Mouse (Mus musculus) cerebellum, adult 2 months (tissue): ENCODE measurements at regions not wholly inside any gene's neighbourhood (a gene's known extent, or its start where the extent isn't known, plus 50 kb on each side); places are given as distances from the start of the nearest gene placed in this dataset.

Experiments used
- DNase-seq, 2 experiments: peaks; one replicate each; pipeline ENCODE4 v3.0.0; 2021
- H3K27ac ChIP-seq: fragments of 200-500 bp; 2 replicates; pipeline ENCODE4 v1.5.1; 2012; ENCODE audit warnings: low read length, control low read depth, inconsistent platforms; ENCODE audit not compliant: insufficient read depth
- H3K27me3 ChIP-seq: fragments of 200-500 bp; 2 replicates; pipeline ENCODE4 v1.6.1; 2012; ENCODE audit warnings: inconsistent platforms, mild to moderate bottlenecking, low read length, moderate library complexity; ENCODE audit not compliant: control insufficient read depth, insufficient read depth
- H3K4me1 ChIP-seq: fragments of 200-500 bp; 2 replicates; pipeline ENCODE4 v1.6.1; 2011; ENCODE audit warnings: low read length; ENCODE audit not compliant: control insufficient read depth, insufficient read depth
- H3K4me3 ChIP-seq: fragments of 200-500 bp; replicated peaks from 2 replicates; pipeline ENCODE3; 2011; ENCODE audit warnings: mild to moderate bottlenecking, low read depth, low read length, control low read depth; ENCODE audit not compliant: insufficient read depth
- CTCF ChIP-seq: fragments of 200-500 bp; IDR thresholded peaks from 2 replicates; pipeline ENCODE4 v1.5.1; 2011; ENCODE audit warnings: low read depth, mild to moderate bottlenecking, control low read depth, low read length, moderate library complexity, borderline replicate concordance; ENCODE audit not compliant: insufficient read depth
- POLR2A ChIP-seq: fragments of 200-500 bp; IDR thresholded peaks from 2 replicates; pipeline ENCODE4 v1.6.1; 2011; ENCODE audit warnings: low read length, control low read depth, borderline replicate concordance; ENCODE audit not compliant: insufficient read depth
- WGBS: fragments of 180-500 bp; shearing (Covaris S2); methylation state at CpG from one replicate; pipeline ENCODE4 v1.1.7; 2018; 5-methylcytosine and 5-hydroxymethylcytosine counted together

- H3K4me1 ChIP-seq, result no peaks in the 10 kb centered on the region
- no peak overlapping the region for H3K4me3 ChIP-seq
- H3K27me3 ChIP-seq, result no peaks in the 10 kb centered on the region
- H3K27ac ChIP-seq, result no peak overlapping the region
- DNase-seq, result no peak
- WGBS, result 55% methylated on average over 4 of the region's 4 CpGs
- TF ChIP-seq POLR2A, result no peak
- TF ChIP-seq CTCF, result no peak
Observed at GRCm38 (mm10) chr10:19149196-19149869, 133.9 kb upstream of the Tnfaip3 start.

GRCm38 (mm10) chr10:19141481-19141880 lies 126.0 kb upstream of the Tnfaip3 start:
- no peak for TF ChIP-seq POLR2A
- no peak for TF ChIP-seq CTCF
- H3K4me3 ChIP-seq, result no peak overlapping the region
- no peak for DNase-seq
- H3K27ac ChIP-seq, result no peak overlapping the region
- H3K4me1 ChIP-seq, result no peaks in the 10 kb centered on the region
- H3K27me3 ChIP-seq, result no peaks in the 10 kb centered on the region
- 86% methylated on average over 3 of the region's 3 CpGs for WGBS

DNA sequence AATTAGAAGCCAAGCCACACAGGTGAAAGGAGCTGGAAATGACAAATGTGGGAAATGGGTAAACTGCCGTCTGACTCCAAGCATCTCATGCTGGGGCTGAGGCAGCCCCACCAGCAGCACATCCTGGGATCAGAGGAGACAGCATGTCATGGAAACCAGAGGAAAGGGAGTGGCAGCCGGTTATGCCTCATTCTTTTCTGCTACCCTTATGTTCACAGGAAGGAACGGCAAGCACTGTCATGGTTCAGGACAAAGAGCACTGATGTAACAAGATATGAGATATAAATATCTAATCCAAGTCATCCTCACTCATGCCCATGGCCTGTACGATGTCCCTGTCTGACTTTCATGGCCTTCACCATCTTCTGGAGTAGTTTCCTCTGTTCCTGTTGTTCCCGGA lies 125.2 kb upstream of the Tnfaip3 start:
- Histone ChIP-seq H3K27me3 (no peaks in the 10 kb centered on the region), H3K27ac (no peak overlapping the region), H3K4me1 (no peaks in the 10 kb centered on the region), H3K4me3 (no peak overlapping the region)
- TF ChIP-seq POLR2A (no peak), CTCF (no peak)
- DNase-seq, result no peak
- 78% methylated on average over 5 of the region's 5 CpGs for whole genome bisulfite sequencing

DNA sequence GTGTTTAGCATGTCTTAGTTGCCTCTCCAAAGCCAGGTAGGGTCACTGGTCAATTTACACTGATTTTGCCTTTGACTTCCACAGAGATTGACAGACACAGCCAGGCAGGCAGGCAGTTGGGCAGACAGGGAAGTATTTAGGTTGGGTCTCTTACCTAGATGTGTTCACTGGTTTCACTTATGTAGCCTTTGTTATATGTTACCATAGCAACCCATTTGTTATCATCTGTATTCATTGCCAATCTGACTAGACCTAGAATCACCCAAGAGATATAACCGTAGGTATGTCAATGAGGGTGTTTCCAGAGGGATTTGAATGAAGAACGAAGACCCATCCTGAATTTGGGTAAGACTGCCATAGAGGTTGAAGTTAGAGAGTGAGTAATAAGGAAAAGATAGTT lies 123.8 kb upstream of the Tnfaip3 start:
- no peak overlapping the region for H3K4me3 ChIP-seq
- H3K4me1 ChIP-seq, result no peaks in the 10 kb centered on the region
- no peak for TF ChIP-seq POLR2A
- TF ChIP-seq CTCF, result no peak
- no peaks in the 10 kb centered on the region for H3K27me3 ChIP-seq
- 68% methylated on average over 2 of the region's 2 CpGs for WGBS
- DNase-seq, result no peak
- no peak overlapping the region for H3K27ac ChIP-seq

DNA sequence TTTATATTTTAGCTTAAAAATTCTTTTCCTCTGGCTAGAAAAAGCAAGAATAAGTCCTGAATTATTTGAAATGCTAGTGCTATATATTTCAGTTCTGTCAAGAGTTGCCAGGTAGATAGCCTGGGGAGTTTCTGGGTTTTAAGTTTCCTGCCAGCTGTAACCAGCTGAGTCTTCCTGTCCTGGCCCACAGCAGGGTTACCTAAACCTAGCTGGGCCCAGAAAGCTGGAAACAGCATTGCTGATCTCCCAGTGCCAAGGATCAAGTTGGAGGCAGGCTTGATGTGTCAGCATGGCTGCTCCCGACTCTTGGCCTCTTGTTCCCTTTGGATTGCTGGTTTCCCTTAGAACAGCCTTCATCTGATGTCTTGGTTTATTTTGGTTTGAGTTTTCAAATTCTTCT lies 122.8 kb upstream of the Tnfaip3 start:
- TF ChIP-seq POLR2A, result no peak
- TF ChIP-seq CTCF, result no peak
- WGBS, result 69% methylated on average over 1 of the region's 1 CpGs
- Histone ChIP-seq H3K27me3 (no peaks in the 10 kb centered on the region), H3K27ac (no peak overlapping the region), H3K4me3 (no peak overlapping the region), H3K4me1 (no peaks in the 10 kb centered on the region)
- no peak for DNase-seq

DNA sequence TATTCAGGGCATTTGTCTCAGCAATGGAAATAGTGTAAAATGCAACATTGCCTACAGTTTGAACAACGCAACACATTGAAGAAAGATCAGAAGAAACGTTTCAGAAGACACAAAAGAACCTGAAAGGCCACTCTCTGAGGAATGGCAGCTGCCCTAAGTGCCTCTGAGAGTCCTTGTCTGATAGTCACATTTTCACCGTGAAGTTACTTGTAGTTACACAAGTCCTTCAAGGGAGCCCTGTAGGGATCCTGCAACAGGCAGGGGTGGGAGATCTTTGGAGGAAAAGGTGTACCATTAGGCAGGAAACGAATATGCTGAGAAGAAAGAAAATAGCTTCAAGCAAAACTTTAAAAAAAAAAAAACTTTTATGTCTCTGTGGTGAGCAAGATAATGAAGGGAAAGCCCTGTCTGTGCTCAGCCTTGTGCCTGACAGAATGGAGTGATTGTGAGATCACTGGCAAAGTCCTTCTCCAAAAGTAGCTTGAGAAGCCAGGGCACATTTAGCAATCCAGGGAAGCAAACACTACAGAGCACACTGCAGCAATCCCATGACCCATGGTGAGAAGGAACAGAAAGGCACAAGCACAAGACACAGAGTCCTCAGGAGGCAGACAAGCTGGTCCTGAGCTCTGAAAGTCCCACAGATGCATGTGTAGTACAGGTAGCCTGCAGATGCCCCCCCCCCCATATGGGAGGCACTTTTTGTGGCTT lies 112.3 kb upstream of the Tnfaip3 start:
- H3K4me3 ChIP-seq, result no peak overlapping the region
- no peak overlapping the region for H3K27ac ChIP-seq

DNA sequence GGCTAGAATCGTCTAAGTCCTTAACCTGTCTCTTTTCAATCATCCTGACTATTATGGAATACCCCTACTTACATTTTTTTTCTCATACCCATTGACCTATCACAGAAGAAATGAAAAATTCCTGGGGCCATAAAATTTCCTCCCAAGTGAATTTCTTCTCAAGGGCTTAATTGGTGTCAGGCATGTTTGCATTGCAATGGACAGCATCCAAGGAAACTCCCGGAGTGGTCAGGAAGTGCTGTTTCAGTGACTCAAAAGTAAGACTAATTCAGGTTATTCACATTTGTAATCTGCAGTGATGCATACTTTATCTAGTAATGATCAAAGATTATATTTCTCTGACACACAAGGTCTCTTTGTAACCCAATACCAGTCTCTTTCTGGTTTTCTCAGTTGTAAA lies 111.5 kb upstream of the Tnfaip3 start:
- Histone ChIP-seq H3K27ac (no peak overlapping the region), H3K4me1 (no peaks in the 10 kb centered on the region), H3K4me3 (no peak overlapping the region), H3K27me3 (no peaks in the 10 kb centered on the region)
- WGBS, result 62% methylated on average over 2 of the region's 2 CpGs
- no peak for DNase-seq
- no peak for TF ChIP-seq CTCF
- no peak for TF ChIP-seq POLR2A

More for the DNA sequence above, 112.3 kb upstream of the Tnfaip3 start:
- no peak for DNase-seq
- H3K4me1 ChIP-seq, result no peaks in the 10 kb centered on the region
- 62% methylated on average over 4 of the region's 4 CpGs for WGBS
- no peak for TF ChIP-seq POLR2A
- TF ChIP-seq CTCF, result no peak
- H3K27me3 ChIP-seq, result no peaks in the 10 kb centered on the region

DNA sequence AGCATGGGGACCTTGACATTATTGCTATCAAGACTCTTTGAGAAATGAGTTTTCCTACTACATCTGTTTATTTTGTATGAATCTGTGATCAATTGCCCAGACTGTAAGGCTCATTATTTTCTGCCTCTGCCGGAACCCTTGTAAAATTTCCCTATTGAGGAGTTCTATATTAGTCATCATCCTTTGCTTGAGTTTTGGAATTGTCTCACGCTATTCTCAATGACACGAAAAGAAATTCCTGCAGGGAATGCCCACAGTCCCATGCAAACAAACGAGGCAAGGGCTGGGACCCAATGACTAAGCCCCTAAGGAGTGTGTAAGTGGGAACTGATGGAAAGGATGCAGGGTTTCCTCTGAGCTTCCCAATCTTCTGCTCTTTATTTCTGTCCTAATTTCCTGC lies 111.0 kb upstream of the Tnfaip3 start:
- no peak overlapping the region for H3K4me3 ChIP-seq
- no peaks in the 10 kb centered on the region for H3K27me3 ChIP-seq
- DNase-seq, result no peak
- WGBS, result 79% methylated on average over 4 of the region's 4 CpGs
- H3K4me1 ChIP-seq, result no peaks in the 10 kb centered on the region
- TF ChIP-seq CTCF (no peak), POLR2A (no peak)
- H3K27ac ChIP-seq, result no peak overlapping the region
